Mouse (Mus musculus): ENCODE measurements around the gene AU022252.
A peak's percentile ranks its signal among the peaks of the same experiment; 100 is the strongest.

The AU022252 gene

DNA sequence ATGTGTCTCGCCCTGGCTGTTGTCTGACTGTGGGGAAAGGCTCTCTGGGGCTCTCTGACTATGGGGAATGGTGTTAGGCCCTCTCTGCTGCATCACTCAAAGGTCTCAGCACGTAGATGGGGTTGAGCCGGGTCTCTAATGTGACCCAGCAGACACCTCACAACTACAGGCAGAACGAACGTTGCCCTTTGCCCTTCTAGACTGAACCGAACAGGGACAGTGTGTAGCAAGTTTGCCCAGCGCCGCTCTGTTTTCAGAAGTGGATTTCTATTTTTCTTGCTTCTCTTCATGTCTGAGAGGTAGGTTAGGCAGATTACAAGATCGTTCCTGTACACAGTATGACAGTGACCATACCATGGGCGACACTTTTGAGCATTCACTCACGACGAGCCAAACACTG is 10.1 kb upstream of the AU022252 start:
- no peak for DNase-seq

DNA sequence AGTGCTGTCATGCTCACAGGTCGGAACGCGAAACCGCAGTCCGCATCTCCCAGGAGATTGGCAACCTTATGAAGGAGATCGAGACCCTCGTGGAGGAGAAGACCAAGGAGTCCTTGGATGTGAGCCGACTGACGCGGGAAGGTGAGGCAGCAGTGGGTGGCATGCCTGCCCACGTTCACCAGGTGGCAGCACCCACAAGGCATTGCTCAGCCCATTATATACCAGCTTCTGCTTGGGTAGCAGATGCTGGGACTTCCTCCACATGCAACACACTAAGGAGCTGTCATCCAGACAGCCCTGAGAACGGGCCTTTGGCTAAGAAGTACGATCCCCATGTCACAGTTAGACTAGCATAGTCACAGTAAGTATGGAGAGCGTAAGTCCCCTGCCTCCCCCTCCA is 9.2 kb upstream of the AU022252 start:
- no peak for DNase-seq

DNA sequence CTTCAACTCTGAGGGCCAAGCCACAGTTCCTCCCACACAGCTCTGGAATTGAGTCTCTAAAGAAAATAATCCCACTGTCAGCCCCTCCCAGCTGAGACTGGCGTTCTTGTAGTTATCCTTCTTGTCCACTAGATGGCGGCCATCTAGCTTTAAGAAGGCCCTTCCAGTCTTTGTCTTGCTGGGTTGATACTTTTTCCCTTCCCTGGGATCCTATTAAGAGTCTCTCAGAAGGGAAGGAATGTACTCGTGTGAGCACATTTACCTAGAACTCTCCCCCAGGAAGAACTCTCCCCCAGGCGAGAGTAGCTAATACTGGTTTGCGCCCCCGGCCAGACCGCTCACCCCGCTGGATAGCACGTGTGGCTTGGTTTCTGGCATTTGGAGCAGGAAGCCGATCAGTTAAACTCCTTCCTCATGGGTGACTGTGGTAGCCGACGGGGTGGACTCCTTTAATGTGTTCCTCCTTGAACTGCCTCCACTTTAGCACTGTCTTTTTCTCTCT is 6.7 kb upstream of the AU022252 start:
- DNase-seq = no peak

DNA sequence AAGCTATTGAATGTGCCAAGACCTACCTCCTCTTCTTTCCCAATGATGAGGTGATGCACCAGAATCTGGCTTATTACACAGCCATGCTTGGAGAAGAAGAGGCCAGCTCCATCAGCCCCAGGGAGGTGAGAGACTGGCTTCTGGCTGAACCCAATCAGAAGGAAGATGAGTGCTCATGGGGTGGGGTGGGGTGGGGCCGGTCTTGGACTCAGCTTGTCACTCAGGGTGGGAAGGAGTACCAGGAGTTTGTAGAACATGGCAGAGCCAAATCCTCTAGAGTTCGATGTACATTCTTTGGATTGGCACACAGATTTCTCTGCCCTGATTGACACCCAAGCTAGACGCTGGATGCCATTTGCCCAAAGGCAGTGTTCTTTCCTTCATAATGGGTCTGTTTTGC is 6.1 kb upstream of the AU022252 start:
- no peak for DNase-seq

DNA sequence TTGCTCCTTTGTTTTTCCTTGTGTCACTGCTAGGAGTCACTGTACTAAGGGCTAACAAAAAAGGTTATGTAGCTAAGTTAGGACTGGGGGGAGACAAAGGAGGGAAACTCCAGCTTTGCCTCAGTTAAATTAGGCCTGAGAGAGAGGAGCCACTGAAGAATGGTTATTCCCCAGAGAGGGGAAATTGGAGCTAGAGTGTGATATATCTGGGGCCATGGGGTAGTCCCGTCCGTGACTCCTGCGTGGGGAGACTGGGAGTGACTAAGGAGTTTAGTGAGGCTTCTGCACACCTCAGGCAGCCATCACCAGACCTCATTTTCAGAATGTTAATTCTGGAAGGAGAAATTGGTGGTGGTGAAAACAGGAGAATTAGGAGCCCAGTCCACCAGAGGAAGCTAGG is 1.8 kb upstream of the AU022252 start:
- no peak for DNase-seq

DNA sequence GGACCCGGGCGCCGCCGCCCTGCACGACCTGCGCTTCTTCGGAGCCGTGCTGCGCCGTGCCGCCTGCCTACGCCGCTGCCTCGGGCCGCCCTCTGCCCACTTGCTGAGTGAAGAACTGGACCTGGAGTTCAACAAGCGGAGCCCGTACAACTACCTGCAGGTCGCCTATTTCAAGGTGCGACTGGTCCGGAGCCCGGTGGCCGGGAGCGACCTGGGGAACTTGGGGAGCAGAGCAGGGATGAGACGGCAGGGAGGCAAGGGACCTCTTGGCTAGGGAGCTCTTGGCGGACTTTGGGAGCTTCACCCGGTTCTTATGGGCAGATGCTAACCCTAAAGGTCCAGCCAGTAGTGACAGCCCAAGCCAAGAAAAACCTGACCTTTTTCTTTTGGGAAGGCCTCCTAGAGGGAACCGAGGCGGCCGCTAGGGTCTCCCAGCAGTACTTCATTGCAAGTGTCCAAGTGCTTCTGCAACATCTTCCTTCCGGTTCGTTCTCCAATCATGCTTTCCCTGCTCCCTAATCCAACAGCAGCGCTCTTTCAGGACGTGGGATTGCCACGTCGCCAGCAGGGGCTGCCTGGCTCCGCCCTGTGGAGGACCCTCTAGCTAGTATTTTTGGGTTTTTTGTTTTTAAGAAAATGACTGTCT is 867 bp upstream of the AU022252 start:
- no peak for DNase-seq

DNA sequence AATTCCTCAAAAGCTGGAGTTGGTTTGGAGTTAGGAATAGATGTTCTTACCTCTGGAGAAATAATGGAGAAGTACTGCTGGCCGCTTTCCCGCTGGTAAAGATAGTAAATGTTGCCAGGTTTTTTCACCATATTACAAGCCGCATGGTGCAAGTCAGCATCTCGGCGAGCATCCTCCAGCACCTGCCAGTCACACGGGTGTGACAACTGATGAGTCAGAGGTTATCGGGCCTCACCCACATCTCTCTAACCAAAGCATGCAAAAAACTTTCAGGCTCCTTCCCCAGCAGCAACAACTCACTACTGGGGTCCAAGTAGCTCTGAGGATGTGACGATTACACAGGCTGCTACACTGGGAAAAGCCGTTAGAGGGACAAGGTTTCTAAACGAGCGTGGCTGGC is 5.8 kb downstream of the AU022252 start:
- no peak for DNase-seq

DNA sequence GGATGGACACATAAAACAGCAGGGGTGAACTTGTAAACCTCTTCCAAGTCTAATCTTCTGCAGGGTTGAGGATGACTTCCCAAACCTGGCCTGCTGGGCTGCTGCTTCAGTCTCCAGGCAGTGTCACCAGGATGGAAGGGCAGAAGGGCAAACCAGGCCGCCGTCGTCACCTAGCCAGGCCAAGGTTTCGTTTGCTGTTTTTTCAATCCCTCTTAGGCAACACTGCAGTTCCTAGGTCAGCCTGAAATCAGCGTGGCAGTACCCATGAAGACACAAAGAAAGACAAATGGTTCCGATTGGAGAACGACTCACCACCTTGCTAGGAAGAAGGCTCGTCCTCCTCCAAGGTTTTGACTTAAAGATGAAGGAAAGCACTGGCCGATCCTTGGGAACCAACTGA is 6.8 kb downstream of the AU022252 start:
- no peak for DNase-seq

DNA sequence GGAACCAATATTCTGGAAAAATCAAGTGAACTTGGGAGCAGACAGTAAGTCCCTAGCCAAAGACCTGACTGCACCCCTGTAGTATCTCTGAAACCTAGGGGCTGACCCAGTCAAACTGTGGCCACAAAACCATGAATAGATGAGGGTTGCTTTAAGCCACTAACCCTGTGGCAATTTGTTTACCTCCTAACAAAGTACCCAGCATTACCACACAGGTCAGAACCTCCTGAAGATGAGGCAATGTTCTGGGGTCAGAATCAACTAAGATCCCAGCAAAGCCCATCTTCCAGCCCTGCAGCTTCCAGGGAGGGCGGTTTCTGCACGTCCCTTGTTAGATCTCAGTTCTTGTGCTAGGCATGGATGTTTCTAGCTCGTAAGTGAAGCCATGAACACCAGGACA is 8.0 kb downstream of the AU022252 start:
- no peak for DNase-seq

DNA sequence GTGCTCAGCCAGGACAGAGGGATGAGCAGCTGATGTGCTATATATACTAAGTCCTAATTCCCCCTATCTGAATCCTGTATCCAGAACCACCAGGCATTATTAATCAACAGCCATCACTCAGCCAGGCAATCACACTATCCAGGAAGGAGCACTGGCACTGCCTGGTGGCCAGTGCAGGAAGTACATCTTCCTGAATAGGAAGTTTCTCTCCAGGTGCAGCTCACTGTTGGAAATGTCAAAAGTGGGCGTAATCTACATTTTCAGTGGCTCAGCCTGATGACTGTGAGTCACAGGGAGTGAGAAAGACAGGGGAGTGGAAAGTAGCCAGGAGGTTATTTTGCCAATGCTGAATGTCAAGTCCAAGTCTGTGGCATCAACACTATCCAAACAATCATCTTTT is 8.8 kb downstream of the AU022252 start:
- DNase-seq = no peak

DNA sequence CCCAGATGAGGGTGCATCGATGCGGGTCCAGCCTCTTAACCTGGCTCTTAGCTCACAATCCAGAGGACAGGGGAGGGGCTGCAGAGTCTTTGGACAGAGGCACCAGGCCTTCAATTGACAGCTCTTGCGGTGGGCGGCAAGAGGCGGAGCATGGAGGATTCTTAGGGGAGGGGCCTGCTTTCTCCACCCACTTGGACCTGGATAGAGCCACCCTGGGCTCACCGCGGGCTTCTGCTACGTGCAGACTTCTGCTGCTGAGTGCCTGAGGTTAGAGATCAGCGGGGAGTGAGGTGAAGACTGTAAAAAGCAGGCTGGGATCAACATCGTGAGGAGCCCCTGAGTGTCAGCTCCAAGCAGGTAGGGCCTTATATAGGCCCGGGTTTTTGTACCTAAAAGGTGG is 14.3 kb downstream of the AU022252 start, which contains the start of gene Tmem269:
Gene Tmem269, minus strand, starts transcription at position 49 of the 400 bp plus-strand sequence.
- no peak for DNase-seq

DNA sequence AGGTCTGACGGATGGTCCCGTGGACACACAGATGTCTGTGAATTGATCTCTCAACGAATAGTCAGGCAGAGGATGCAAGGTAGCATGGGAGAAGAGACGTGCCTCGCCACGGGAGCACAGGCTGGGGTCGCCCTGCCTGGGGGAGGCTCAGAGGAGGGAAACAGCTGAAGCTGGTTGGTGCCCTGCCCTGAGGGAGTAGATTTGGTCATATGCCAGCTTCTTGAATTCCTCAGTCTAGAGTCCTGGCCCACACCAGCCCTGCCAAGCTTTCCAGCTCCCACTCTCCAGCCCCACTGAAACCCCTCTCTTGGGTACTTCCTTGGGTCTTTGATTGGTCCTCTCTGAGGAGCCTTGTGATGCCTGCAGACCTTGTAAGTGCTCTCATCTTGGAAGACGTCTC is 15.8 kb downstream of the AU022252 start:
- DNase-seq = no peak

DNA sequence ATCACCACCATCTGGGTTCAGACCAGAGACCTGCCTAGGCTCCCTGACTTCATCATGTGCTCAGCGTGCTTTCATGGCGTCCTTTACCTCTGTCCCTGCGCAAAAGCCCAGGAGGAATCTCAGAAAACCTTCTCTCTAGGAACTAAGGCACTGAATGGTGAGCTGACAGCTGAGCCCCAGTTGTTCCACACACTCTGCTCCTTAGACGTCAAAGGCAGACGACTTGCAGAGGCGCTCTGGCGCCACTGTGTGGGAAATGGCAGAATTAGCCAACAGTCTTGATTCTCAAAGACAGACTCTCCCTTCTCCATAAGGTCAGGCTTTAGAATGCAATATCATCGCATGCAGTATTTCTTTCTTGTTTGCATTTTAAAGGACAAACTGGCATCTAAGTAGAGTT is 27.8 kb downstream of the AU022252 start:
- DNase-seq = no peak

DNA sequence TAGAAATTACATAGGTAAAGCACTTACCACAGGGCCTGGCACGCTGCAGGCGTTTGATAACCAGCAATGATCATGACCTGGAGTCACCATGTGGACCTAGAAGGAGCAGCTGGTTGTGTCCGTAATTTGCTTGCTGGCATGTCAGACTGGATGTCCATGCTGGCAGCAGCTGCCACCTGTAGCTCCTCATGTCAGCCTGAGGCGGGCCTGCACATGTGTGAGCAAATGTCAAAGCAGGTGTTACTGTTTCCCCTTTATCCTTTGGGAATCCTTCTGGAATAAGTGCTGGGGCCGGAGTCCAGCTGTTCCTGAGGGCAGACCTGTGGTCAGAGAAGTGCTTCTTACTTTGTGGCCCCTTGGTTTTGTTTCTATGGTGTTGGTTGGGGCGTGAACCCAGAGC is 34.4 kb downstream of the AU022252 start:
- DNase-seq = no peak

DNA sequence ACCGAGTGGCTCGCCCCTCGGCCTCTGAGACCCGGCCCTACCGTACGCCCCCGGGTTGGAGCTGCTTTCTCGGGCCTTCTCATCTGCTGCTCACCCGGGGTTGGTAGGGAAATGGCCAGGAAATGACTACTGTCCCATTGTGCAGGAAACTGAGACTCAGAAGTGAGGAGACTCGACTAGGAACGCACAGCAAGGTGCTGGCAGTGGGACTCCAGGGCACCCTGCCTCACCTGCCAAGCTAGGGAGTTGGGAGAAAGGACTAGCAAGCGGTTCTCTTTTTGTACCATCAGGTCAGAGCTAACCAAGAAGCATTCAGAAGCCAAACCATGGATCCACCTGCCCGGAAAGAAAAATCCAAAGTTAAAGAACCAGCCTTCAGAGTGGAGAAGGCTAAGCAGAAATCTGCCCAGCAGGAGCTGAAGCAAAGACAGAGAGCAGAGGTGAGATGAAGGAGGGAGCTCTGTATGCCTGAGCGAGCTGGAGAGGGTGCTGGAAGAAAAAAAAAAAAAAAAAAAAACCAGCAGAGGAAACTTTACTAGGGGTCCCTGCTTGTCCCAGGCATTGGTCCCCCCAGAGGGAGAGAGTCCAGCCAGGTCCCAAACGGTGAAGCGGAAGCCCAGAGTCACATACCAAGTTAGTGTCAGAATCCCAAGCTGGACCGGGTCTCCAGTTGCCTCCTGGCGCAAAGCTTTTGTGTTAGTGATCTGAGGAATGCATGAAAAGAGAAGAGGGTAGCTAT is 36.8 kb downstream of the AU022252 start:
- no peak for DNase-seq

DNA sequence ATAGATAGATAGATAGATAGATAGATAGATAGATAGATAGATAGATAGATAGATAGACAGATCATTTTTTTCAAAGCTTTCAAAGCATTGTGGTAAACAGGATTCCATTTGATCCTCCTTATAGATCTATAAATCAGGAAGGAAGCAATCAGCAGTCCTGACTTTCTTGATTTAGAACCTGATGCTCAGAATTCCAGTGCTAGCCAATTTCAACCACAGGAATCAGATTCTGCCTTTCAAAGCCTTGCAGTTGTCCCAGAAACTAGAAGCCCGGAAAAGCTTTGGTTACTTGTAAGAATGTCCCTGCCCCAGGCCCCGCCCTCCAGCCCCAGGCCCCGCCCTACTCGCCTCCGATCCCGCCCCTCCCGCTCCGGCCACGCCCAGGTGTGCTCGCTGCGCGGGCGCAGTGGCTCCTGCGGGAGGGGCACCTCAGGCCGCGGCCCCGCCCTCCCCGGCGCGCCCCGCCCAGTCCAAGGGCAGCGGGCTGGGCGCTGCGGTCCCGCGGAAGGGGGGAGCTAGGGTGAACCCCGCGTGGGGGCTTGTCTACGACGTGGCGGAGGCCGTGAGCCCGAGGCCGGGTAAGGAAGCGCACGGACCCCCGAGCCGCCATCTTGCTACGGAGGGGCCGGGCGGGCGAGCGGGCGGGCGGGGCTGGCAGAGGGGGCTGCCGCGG is 37.5 kb downstream of the AU022252 start, which contains the start of gene Svbp:
Gene Svbp, plus strand, starts transcription at position 398 of the 673 bp plus-strand sequence.
- DNase-seq = peak; percentile 77

DNA sequence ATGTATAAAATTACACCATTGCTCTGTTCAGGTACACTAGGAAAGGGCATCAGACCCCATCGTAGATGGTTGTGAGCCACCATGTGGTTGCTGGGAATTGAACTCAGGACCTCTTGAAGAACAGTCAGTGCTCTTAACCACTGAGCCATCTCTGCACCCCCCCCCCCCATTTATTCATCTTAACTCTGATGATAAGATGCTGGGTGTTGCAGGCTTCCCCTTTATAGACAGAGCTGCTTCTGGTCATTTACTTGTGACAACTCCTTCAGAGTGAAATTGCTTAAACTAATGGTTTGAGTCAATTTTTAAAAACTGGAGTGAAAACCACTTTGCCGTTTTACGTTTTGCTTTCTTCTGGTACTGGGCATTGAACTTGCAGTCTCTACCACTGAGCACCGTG is 39.8 kb downstream of the AU022252 start:
- no peak for DNase-seq

DNA sequence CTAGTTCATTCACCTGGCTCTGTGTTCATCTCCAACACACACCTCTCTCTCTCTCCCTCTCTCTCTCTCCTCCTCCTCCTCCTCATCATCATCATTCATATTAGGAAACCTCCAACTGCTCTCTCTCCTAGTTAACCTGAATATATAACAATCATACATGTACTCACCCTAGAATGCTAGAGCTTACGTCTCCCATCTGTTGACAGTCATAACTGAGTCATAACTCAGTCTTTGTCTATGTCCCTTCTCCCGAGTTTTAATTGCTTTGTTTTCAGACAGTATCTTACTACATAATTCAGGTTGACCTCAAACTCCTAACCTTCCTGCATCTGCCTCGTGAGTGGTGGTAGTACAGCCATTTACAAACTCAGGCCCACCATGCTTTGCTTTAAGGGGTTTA is 41.2 kb downstream of the AU022252 start:
- no peak for DNase-seq

DNA sequence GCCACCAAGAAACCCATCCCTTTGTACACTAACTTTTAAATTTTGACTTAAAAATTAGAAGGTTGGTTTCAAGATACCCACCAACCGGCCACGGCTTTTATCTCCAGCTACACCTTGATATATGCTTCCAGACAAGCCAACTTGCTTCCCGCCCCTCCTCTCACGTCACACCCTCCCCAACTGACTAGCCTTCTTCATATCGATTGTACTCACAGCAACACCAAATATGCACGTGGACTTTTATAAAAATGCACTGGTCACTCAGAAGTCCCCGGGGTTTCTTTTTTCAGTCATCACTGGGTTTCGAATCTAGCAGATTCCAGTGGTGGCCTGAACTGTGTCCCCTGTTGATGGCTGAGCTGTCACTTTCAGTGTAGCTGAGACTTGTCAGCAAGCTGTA is 41.9 kb downstream of the AU022252 start:
- DNase-seq = no peak

DNA sequence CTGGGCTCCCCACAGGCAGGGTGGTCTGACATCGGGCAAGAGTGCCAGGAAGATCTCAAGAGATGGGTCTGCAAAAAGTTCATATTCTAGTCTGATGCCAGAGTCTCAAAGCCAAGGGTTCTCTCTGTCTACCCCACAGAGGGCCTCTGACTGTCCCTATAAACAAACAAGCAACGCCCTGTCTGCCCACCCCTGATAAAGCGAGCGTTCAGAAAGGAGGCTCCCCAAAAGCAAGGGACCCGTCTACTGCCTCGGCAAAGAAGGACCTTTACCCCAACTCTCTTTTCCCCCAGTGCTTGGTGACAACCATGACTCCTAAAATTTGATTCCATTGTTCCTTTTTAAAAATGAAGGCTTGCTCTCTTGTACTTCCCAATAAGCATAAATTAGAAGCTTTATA is 42.6 kb downstream of the AU022252 start, which contains the start of gene Ermap:
Gene Ermap, minus strand, starts transcription at position 148 of the 400 bp plus-strand sequence.
- DNase-seq = no peak

DNA sequence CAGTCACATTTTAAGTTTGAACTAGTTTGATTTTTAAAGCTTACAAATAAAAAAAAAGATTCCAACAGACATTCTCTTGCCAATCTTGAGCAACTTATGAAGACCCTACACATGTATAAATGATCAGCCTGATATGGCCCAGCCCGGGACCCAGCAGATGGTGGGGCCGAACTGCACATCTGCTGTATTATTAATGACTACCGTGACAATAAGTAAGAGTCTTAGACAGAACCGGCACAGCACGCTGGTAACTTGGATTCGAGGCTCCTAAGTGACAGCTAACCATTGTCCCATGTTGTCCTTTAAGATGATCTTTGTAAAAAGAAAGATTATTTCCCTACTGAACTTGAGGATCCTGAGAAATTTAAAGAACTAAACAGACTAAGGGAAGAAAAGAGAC is 43.1 kb downstream of the AU022252 start:
- no peak for DNase-seq

DNA sequence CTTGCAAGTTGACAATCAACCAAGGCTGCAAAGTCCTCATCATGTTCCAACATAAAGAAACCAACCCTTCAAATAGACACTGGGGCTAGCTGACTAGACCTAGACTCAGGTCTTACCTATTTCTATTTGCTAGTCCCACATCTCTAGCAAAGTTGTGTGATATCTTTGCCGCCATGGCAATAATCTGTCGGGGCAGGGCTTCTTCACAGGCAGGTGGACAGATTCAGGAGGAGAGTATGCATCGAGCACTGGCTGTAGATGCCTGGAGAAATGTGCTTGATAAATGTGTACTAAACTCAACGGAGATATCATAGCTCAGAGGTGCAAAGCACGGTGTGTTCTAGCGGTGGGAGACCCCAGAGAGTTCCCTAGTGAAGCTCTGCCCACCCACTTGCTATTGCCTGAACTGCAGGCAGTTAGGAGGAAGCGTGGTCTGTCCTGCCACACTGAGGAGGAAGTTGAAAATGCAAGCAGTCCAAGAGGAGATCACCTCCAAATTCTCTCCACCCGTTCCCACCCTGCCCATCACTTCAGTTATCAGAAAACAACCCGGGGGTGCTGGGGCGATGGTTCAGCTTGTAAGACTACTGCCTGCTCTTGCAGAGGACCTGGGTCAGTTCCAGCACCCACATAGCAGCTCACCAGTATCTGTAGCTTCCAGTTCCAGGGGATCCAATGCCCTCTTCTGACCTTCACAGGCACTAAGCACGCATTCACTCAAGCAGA is 44.3 kb downstream of the AU022252 start:
- DNase-seq = no peak

DNA sequence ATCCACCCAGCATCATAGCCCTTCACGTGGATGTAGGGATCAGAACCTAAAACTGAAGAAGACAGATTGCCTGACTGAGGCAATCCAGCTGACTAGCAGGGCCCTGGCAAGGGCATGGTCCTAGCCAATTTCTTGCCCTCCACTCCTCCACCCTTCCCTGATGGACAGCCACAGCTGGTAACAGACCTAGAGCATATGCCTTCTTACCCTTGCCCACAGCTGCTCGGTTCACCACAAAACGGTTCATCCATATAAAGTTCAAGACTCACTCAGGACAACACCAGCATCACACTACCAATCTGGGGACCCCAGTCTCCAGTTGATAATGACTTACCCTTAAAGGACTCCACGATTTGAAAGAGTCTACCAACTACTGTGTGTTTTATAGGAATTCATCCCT is 46.7 kb downstream of the AU022252 start:
- DNase-seq = no peak

Measured in cerebellum, adult 11 months (tissue).